Mouse (Mus musculus) regulatory T cell (primary cell): Measurements from ENCODE around the gene Gm21874.
"Not testable (repeated sequence)": the region's sequence is repeated elsewhere in the genome, so short reads cannot be mapped to it uniquely, and the experiment has no call there.

Source experiments
- in situ Hi-C: fragments of 300-600 bp; cut with MboI, MseI; formaldehyde crosslinking; loops from one replicate; pipeline ENCODE4 v1.15.1; 2025; ENCODE audit warnings: high pct_unique_total_duplicates

Gene Gm21874

DNA sequence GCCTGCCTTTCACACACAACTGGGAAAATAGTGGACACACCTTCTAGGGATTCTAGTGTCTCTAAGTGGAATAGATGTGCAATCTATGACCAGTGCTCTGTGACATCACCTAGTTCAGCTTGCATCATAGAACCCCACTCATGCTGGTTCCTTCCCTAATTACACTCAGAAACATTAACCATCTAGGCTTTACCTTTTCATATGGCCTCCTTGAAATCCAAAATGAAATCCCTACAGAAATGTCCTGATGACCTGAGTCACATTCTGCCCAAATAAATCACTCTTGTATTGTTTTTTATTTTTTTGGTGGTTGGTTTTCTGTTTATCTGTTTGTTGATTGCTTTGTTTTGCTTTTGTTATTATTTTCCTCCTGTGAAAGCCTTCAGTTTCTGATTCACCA, at the start of gene Gm21874:
Gene Gm21874, minus strand, starts transcription at position 101 of the 400 bp plus-strand sequence.
- in situ Hi-C loops, result not testable (repeated sequence)
